Mouse (Mus musculus): ENCODE measurements around the gene Prpf18. TPM values are rescaled to one million over a fixed set of nuclear protein-coding genes. Genes with fewer than 3 reads are reported as not detected.

The Prpf18 gene
- polyA plus RNA-seq, 1 experiment from 2014 or later = 56.0 TPM

GRCm38 (mm10) chr2:4586245-4586644 lies 65.7 kb downstream of the Prpf18 start:
- Histone ChIP-seq H3K9ac (no peak overlapping the region), H3K27me3 (no peaks in the 10 kb centered on the region), H3K9me3 (no peaks in the 10 kb centered on the region), H3K4me2 (no peak overlapping the region), H3K4me3 (replicated peaks) (no peak overlapping the region), H3K36me3 (replicated peaks) (peaks cover 63% of the 10 kb centered on the region), H3K27ac (no peak overlapping the region), H3K4me1 (peaks cover 5% of the 10 kb centered on the region; the same call in 1 of the 2 replicates)
- WGBS = 80% methylated on average over 11 of the region's 11 CpGs
- no peak for ATAC-seq (ENCODE audit: low FRiP score)

- WGBS = 77% methylated on average over 5 of the region's 5 CpGs
- Histone ChIP-seq H3K4me3 (replicated peaks) (no peak overlapping the region), H3K27ac (no peak overlapping the region), H3K9me3 (no peaks in the 10 kb centered on the region), H3K4me2 (no peak overlapping the region), H3K4me1 (peaks cover 5% of the 10 kb centered on the region; the same call in 1 of the 2 replicates), H3K9ac (no peak overlapping the region), H3K36me3 (replicated peaks) (peaks cover 66% of the 10 kb centered on the region), H3K27me3 (no peaks in the 10 kb centered on the region)
- ATAC-seq (ENCODE audit: low FRiP score) = no peak
Observed at GRCm38 (mm10) chr2:4584252-4584651, 67.7 kb downstream of the Prpf18 start.

DNA sequence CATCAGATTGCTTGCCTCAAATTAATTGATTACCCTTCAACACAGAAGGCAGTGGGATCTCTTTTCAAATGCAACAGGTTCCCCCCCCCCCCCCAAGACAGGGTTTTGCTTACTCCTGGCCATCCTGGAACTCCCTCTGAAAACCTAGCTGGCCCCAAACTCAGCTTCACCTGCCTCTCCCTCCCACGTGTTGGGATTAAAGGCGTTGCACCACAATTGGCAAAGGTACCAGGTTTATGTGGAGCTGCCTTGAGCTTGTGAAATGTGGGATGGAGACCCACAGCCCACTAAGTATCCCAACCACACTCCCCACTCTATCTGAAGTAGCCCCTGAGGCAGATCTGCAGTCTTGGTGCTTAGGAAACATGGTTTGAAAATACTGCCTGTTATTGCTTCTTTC lies 69.0 kb downstream of the Prpf18 start:
- no peak overlapping the region for H3K4me3 ChIP-seq (replicated peaks)
- H3K9ac ChIP-seq = no peak overlapping the region
- H3K9me3 ChIP-seq = no peaks in the 10 kb centered on the region
- no peaks in the 10 kb centered on the region for H3K27me3 ChIP-seq
- peaks cover 63% of the 10 kb centered on the region for H3K36me3 ChIP-seq (replicated peaks)
- H3K27ac ChIP-seq = no peak overlapping the region
- no peak for ATAC-seq (ENCODE audit: low FRiP score)
- WGBS = 84% methylated on average over 2 of the region's 2 CpGs
- H3K4me2 ChIP-seq = no peak overlapping the region
- peaks cover 5% of the 10 kb centered on the region; the same call in 1 of the 2 replicates for H3K4me1 ChIP-seq

DNA sequence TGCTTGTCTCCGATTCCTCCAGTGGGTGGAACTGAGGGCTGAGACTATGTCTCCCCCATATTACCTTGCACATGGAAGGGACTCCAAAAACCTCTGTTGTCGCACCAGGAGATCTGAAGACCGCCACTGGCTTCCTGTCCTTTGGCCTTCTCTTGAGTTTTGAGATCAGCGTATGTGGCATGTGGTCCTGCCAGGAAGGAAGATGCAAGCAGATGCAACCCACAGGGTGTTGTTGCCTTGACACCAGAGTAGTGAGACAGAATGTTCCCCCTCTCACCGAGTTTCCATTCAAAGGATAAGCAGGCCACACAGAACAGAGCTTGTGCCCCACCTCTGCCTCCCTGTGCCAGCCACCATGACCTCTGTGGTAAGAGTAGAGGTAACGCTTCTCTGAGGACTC lies 71.2 kb downstream of the Prpf18 start:
- peaks cover 65% of the 10 kb centered on the region for H3K36me3 ChIP-seq (replicated peaks)
- no peaks in the 10 kb centered on the region for H3K27me3 ChIP-seq
- no peak overlapping the region for H3K4me3 ChIP-seq (replicated peaks)
- no peaks in the 10 kb centered on the region for H3K4me1 ChIP-seq
- 83% methylated on average over 6 of the region's 6 CpGs for WGBS
- ATAC-seq (ENCODE audit: low FRiP score) = no peak
- H3K9me3 ChIP-seq = no peaks in the 10 kb centered on the region
- H3K9ac ChIP-seq = no peak overlapping the region
- H3K4me2 ChIP-seq = no peak overlapping the region
- H3K27ac ChIP-seq = no peak overlapping the region

- H3K9me3 ChIP-seq = no peaks in the 10 kb centered on the region
Observed at GRCm38 (mm10) chr2:4579357-4580068, 72.4 kb downstream of the Prpf18 start.

GRCm38 (mm10) chr2:4578291-4578690 lies 73.6 kb downstream of the Prpf18 start:
- Histone ChIP-seq H3K9ac (no peak overlapping the region), H3K4me3 (replicated peaks) (no peak overlapping the region), H3K9me3 (no peaks in the 10 kb centered on the region), H3K36me3 (replicated peaks) (peaks cover 89% of the 10 kb centered on the region), H3K4me2 (no peak overlapping the region), H3K27me3 (no peaks in the 10 kb centered on the region), H3K27ac (no peak overlapping the region), H3K4me1 (no peaks in the 10 kb centered on the region)
- 91% methylated on average over 5 of the region's 5 CpGs for WGBS
- no peak for ATAC-seq (ENCODE audit: low FRiP score)

More at GRCm38 (mm10) chr2:4579357-4580068, 72.4 kb downstream of the Prpf18 start:
- Histone ChIP-seq H3K27ac (no peak overlapping the region), H3K4me3 (replicated peaks) (no peak overlapping the region), H3K27me3 (no peaks in the 10 kb centered on the region), H3K4me1 (no peaks in the 10 kb centered on the region), H3K9ac (no peak overlapping the region), H3K4me2 (no peak overlapping the region), H3K36me3 (replicated peaks) (peaks cover 77% of the 10 kb centered on the region)
- no peak for ATAC-seq (ENCODE audit: low FRiP score)
- WGBS = 93% methylated on average over 8 of the region's 8 CpGs

DNA sequence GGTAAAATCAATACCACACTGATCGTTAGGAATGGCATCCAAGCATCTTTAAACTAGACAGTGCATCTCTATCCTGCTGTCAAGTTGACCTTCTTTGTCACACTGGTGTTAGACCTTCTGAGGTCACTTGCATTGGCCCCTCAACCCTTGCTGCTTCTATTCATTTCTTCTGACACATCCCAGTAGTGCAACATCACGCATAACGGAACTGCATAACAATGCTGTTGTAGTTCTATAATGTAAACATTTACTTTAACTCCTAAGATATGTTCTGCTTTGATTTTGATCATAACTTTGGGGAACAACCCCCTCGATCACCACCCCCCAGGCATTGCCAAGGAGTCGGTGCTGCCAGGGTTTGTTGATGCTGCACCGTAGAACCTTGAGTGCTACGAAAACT lies 75.9 kb downstream of the Prpf18 start:
- no peak overlapping the region for H3K27ac ChIP-seq
- ATAC-seq (ENCODE audit: low FRiP score) = no peak
- no peak overlapping the region for H3K9ac ChIP-seq
- H3K4me1 ChIP-seq = no peaks in the 10 kb centered on the region
- peaks cover 95% of the 10 kb centered on the region for H3K36me3 ChIP-seq (replicated peaks)
- no peak overlapping the region for H3K4me2 ChIP-seq
- no peaks in the 10 kb centered on the region for H3K9me3 ChIP-seq
- no peak overlapping the region for H3K4me3 ChIP-seq (replicated peaks)
- WGBS = 91% methylated on average over 7 of the region's 7 CpGs
- no peaks in the 10 kb centered on the region for H3K27me3 ChIP-seq

DNA sequence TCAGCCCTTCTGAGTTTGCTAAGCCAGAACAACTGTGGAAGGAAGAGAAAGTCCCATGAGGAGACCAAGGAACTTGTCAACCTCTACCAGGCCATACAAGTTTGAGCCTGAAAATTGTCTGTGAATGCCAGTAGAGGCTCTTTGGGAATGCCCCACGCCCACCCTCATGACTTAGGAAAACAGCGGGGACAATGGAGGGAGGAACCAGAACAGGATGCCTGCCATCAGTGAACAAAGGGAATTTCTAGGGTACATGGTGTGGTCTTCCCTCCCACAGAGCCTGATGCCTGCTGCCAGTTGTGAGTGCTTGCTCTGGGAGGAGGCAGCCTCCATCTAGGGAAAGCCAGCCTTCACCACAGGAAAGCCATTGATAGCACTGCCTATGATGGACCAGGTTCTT lies 76.8 kb downstream of the Prpf18 start:
- no peak overlapping the region for H3K27ac ChIP-seq
- no peaks in the 10 kb centered on the region for H3K27me3 ChIP-seq
- no peak overlapping the region for H3K4me3 ChIP-seq (replicated peaks)
- 83% methylated on average over 2 of the region's 2 CpGs for WGBS
- H3K36me3 ChIP-seq (replicated peaks) = peaks cover 95% of the 10 kb centered on the region
- H3K4me2 ChIP-seq = no peak overlapping the region
- ATAC-seq (ENCODE audit: low FRiP score) = no peak
- no peaks in the 10 kb centered on the region for H3K9me3 ChIP-seq
- H3K9ac ChIP-seq = no peak overlapping the region
- H3K4me1 ChIP-seq = no peaks in the 10 kb centered on the region

- WGBS = 80% methylated on average over 5 of the region's 5 CpGs
- H3K27me3 ChIP-seq = no peaks in the 10 kb centered on the region
- ATAC-seq (ENCODE audit: low FRiP score) = no peak
Observed at GRCm38 (mm10) chr2:4574251-4574650, 77.7 kb downstream of the Prpf18 start.

GRCm38 (mm10) chr2:4573386-4573785 lies 78.5 kb downstream of the Prpf18 start:
- Histone ChIP-seq H3K4me3 (replicated peaks) (no peak overlapping the region), H3K27ac (no peak overlapping the region), H3K36me3 (replicated peaks) (peaks cover 89% of the 10 kb centered on the region), H3K4me2 (no peak overlapping the region), H3K27me3 (no peaks in the 10 kb centered on the region), H3K9ac (no peak overlapping the region), H3K9me3 (no peaks in the 10 kb centered on the region), H3K4me1 (no peaks in the 10 kb centered on the region)
- 87% methylated on average over 4 of the region's 4 CpGs for WGBS
- no peak for ATAC-seq (ENCODE audit: low FRiP score)

More at GRCm38 (mm10) chr2:4574251-4574650, 77.7 kb downstream of the Prpf18 start:
- H3K9ac ChIP-seq = no peak overlapping the region
- peaks cover 92% of the 10 kb centered on the region for H3K36me3 ChIP-seq (replicated peaks)
- H3K27ac ChIP-seq = no peak overlapping the region
- H3K4me3 ChIP-seq (replicated peaks) = no peak overlapping the region
- H3K9me3 ChIP-seq = no peaks in the 10 kb centered on the region
- no peak overlapping the region for H3K4me2 ChIP-seq
- H3K4me1 ChIP-seq = no peaks in the 10 kb centered on the region

- no peaks in the 10 kb centered on the region for H3K27me3 ChIP-seq
- H3K9ac ChIP-seq = no peak overlapping the region
- H3K9me3 ChIP-seq = no peaks in the 10 kb centered on the region
- WGBS = 94% methylated on average over 7 of the region's 7 CpGs
- H3K27ac ChIP-seq = no peak overlapping the region
- no peak overlapping the region for H3K4me3 ChIP-seq (replicated peaks)
- peaks cover 90% of the 10 kb centered on the region for H3K36me3 ChIP-seq (replicated peaks)
- H3K4me2 ChIP-seq = no peak overlapping the region
- ATAC-seq (ENCODE audit: low FRiP score) = no peak
- H3K4me1 ChIP-seq = no peaks in the 10 kb centered on the region
Observed at GRCm38 (mm10) chr2:4572498-4573263, 79.2 kb downstream of the Prpf18 start.
